Mouse (Mus musculus): ENCODE measurements at regions not wholly inside any gene's neighbourhood (a gene's known extent, or its start where the extent isn't known, plus 50 kb on each side); places are given as distances from the start of the nearest gene placed in this dataset.

DNA sequence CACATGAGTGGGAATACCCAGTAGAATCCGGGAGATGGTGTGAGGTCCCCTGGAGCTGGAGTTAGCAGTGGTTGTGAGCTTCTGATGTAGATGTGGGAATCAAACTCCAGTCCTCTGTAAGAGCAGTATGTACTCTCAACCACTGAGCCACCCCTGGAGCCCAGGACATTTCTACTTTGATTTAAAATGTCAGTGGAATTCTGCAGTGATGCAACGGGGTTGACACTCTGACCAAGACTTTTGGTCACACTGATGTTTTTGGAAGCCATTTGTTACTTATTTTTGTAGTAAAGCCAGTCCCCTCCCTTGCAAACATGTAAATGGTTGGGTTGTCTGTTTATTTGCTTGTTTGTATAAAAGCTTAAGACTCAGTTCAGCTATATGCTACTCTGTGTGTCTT lies 53.6 kb upstream of the Bcl6 start:
- Histone ChIP-seq H3K9me3 (replicated peaks; ENCODE audit: control insufficient read depth, low read length) (no peaks in the 10 kb centered on the region), H3K4me2 (no peak overlapping the region), H3K36me3 (ENCODE audit: control insufficient read depth, insufficient read depth, low read length) (no peaks in the 10 kb centered on the region), H3K9ac (ENCODE audit: low read depth, low read length) (no peak overlapping the region), H3K27me3 (ENCODE audit: control insufficient read depth, insufficient read depth, low read length) (no peaks in the 10 kb centered on the region), H3K4me1 (ENCODE audit: control insufficient read depth, insufficient read depth, low read length) (no peaks in the 10 kb centered on the region), H3K4me3 (ENCODE audit: low read depth, low read length) (no peak overlapping the region), H3K27ac (ENCODE audit: low read depth, low read length) (no peak overlapping the region)
- 60% methylated on average over 2 of the region's 2 CpGs for WGBS (ENCODE audit: insufficient replicate concordance)
- no peak for ATAC-seq (replicated peaks; ENCODE audit: insufficient number of reproducible peaks, low FRiP score, low TSS enrichment)

DNA sequence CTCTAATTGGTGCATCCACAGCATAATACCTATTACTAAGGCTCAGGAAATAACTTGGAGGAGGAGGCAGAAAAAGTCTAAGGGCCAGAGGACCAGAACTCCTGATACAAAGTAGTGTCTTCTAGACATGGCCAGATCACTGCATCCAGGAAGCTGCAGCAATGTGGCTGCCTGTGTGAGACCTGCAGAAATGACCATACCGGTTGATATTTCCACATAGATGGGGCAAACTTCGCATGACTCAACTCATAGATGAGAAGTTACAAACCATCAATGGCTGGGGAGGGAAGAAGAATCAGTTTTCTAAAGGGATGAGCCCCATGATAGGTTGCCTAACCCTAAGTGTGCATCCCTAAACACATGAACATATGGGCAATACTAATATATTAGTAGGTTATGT lies 52.8 kb upstream of the Bcl6 start:
- Histone ChIP-seq H3K9ac (ENCODE audit: low read depth, low read length) (no peak overlapping the region), H3K36me3 (ENCODE audit: control insufficient read depth, insufficient read depth, low read length) (no peaks in the 10 kb centered on the region), H3K27me3 (ENCODE audit: control insufficient read depth, insufficient read depth, low read length) (no peaks in the 10 kb centered on the region), H3K4me2 (no peak overlapping the region), H3K4me1 (ENCODE audit: control insufficient read depth, insufficient read depth, low read length) (no peaks in the 10 kb centered on the region), H3K9me3 (replicated peaks; ENCODE audit: control insufficient read depth, low read length) (no peaks in the 10 kb centered on the region), H3K27ac (ENCODE audit: low read depth, low read length) (no peak overlapping the region), H3K4me3 (ENCODE audit: low read depth, low read length) (no peak overlapping the region)
- WGBS (ENCODE audit: insufficient replicate concordance) = 80% methylated on average over 2 of the region's 2 CpGs
- no peak for ATAC-seq (replicated peaks; ENCODE audit: insufficient number of reproducible peaks, low FRiP score, low TSS enrichment)

DNA sequence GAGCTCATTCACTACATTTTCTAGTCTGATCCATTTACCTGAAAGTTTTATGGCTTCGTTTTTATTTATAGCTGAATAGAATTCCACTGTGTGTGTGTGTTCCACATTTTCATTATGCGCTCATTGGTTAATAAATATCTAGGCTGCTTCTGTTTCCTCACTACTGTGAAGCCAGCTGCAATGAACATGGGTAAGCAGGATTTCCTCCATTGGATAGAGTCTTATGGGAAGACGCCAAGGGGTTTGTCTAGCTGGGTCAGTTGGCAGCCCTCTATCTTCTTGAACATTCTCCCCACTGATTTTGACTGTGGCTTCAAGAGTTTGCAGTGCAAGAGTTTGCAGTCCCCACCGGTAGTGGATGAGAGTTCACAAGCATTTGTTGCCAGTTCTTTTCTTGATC lies 51.1 kb upstream of the Bcl6 start:
- H3K9me3 ChIP-seq (replicated peaks; ENCODE audit: control insufficient read depth, low read length) = no peaks in the 10 kb centered on the region
- no peak overlapping the region for H3K27ac ChIP-seq (ENCODE audit: low read depth, low read length)
- no peaks in the 10 kb centered on the region for H3K27me3 ChIP-seq (ENCODE audit: control insufficient read depth, insufficient read depth, low read length)
- H3K9ac ChIP-seq (ENCODE audit: low read depth, low read length) = no peak overlapping the region
- no peak overlapping the region for H3K4me2 ChIP-seq
- WGBS (ENCODE audit: insufficient replicate concordance) = 81% methylated on average over 4 of the region's 4 CpGs
- no peaks in the 10 kb centered on the region for H3K36me3 ChIP-seq (ENCODE audit: control insufficient read depth, insufficient read depth, low read length)
- no peaks in the 10 kb centered on the region for H3K4me1 ChIP-seq (ENCODE audit: control insufficient read depth, insufficient read depth, low read length)
- ATAC-seq (replicated peaks; ENCODE audit: insufficient number of reproducible peaks, low FRiP score, low TSS enrichment) = no peak
- H3K4me3 ChIP-seq (ENCODE audit: low read depth, low read length) = no peak overlapping the region

Data from heart, embryonic 11.5 days (tissue).